Mouse (Mus musculus): ENCODE results near the gene Smyd4.

Smyd4 gene

DNA sequence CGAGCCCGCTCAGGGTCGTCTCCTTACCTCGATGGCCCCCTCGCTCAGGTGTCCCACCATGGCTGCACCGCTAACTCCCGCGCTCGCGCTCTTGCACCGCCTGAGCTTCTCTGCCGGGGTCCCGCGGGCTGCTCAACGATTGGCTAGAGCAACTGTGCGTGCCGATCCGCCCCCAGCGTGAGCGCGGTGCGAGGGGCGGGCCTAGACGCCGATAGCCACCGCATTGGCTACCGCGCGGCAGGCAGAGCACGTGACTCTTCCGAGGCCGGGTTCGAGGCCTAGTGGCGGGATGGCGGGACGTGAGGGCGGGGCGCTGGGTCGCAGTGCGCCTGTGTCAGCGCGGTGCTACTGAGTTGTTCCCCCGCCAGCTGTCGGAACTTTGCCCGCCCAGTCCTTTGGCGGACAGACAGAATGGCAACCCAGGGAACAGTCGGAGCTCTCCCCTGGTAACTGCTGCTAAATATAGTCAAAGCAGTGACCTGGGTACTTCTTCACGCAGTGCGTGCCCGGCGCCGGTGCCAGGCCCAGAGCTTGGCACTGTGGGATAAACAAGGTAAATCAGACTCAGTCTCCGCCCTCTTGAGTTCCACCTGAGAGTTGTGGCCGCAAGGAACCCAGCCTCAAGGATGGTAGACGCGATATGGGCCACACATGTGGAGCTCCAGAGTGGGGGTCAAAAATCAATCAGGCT, at the start of gene Smyd4, which contains the start of gene Rpa1:
Gene Smyd4 (plus strand): TSS at position 235 of the 691 bp plus-strand sequence.
Gene Rpa1 (minus strand): TSS at position 126 of the 691 bp plus-strand sequence.
- DNase-seq (ENCODE audit: low spot score): peak; percentile 91

DNA sequence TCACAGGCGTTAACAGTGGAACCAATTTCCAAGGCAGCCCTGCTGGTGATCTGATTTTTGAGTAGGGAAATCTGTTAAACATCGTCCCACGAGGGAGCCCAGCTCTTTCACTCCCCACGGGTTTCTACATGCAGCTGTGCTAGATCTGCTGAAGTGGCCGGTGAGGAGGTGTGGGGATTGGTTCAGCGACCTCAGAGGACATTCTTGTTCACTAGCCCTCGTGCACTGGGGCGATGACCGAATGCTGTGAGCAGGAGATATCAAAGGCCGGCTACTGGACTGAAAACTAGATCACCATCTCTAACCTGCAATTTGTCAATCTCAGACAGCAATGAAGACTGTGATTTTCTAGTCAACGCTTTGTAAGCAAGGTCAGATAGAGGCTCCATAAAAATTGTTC, 49.7 kb upstream of the Smyd4 start:
- no peak for DNase-seq (ENCODE audit: low spot score)

DNA sequence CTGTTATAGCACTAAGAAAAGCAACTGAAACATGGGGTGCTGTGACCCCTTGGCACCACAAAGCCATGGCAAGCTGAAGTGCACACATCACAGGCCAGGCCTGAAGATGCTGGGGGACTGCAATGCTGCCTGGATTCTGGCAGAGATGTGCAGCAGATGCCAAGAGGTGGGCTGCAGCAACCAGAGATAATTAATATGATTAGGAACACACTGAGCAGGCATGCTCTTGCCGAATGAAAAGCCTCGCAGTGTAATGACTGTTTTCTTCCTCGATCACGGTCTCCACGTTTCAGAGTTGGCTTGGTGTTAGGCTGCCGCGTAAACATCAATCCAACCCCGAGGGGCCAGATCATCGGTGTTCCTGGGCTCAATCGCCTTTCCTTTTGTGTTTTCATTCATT, 48.4 kb upstream of the Smyd4 start:
- no peak for DNase-seq (ENCODE audit: low spot score)

DNA sequence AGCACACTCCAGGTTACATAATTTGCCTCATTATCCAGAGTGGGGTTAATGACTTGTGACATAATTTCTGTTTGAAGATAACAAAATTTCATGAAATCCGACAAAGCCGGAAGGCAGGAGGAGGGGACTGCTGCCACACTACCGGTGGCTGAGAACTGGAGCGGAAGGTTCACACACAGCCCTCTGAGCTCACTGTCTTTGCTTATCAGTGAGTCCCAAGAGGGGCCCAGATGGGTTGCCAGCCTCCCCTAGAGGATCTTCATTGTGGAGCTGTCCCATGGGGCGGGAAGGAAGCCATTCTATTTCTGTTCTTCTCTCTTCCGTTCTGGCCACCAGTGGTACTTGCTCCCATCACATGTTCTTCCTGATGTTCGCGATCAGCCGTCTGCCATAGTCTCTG, 47.3 kb upstream of the Smyd4 start:
- DNase-seq (ENCODE audit: low spot score): no peak

DNA sequence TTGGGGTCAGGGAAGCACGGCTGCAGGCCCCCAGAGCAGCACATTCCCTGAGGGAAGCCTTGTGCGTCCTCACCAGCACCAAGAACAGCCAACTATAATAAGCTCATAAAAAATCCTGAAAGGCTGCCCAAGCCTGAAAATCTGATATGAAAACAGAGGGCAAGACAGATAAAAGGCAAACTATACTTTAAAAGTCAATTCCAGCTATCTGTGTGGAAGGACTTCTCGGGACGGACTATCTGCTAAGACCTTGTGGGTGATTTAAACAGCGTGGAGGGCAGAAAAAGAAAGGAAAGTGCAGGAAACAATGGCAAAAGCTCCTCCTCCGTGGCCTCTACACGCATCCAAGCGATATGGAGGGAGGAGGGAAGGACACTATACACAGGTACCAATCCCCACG, 43.4 kb upstream of the Smyd4 start:
- no peak for DNase-seq (ENCODE audit: low spot score)

DNA sequence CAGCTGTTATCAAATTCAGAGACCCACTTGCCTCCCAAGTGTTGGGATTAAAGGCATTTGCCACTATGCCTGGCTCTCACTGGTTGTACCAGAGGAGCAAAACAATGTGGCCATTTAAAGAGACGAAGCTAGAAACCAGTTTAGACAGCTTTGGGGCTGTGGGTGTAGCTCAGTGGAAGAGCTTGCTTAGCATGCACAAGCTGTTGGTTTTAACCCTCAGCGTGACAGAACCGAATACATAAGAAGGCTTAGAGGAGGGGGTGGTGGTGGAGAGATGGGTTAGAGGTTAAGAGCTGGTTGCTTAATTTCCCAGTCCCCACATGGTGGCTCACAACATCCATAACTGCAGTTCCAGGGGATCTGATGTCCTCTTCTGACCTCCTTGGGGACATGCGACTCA, 39.6 kb upstream of the Smyd4 start:
- DNase-seq (ENCODE audit: low spot score): no peak

DNA sequence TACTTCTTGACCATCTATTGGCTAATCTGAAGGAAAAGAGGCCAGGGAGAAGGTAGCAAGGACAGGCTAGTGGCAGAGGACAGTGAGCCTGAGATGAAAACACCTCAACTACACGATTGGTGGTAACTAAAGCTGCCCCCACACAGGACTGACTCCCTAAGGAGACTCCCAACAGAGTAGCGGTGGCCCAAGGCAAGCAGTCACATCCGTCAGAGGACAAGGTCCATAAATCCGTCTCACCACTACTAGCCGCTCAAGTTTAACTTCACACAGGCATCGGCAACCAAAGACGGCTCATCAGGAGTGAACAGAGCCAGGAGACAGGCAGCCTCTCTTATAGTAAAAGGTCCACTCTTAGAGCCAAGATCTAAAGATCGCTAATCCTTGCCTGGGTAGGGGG, 37.4 kb upstream of the Smyd4 start:
- DNase-seq (ENCODE audit: low spot score): no peak

DNA sequence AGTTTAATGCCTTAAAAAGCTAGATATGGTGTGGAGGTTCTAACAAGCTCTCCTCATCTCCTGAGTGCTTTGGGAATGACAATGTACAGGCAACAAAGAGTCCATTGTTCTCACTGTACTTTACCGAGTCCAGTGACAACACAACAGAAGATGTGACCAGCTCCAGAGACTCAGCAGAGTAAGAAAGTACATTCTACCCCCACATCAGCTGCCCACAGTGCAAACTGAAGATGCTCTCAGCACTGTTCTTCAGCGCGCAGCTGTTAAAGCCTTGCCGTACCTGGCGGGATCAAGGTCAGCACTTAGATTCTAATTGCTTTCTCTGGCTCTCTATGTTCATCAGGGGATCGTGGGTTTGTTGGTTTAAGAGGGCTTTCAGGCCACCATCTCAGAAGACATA, 36.5 kb upstream of the Smyd4 start:
- no peak for DNase-seq (ENCODE audit: low spot score)

DNA sequence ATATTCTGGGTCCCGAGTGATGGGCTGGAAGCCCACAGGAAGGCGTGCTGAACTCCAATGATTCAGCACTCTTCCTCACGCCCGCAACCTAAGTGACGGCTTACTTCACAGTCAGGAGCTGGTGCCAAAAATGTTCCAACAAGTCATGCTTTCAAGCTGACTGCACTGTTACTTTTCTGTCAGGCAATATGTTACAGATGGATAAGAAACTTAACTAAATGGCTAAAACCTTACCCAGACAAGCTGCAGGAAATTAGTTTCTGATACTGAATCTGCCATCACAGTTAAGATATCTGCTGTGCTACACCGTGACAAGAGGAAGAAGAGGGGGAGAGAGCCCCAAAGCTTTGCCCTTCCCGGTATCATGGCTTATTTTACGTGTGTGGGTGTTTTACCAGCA, 34.4 kb upstream of the Smyd4 start:
- no peak for DNase-seq (ENCODE audit: low spot score)

DNA sequence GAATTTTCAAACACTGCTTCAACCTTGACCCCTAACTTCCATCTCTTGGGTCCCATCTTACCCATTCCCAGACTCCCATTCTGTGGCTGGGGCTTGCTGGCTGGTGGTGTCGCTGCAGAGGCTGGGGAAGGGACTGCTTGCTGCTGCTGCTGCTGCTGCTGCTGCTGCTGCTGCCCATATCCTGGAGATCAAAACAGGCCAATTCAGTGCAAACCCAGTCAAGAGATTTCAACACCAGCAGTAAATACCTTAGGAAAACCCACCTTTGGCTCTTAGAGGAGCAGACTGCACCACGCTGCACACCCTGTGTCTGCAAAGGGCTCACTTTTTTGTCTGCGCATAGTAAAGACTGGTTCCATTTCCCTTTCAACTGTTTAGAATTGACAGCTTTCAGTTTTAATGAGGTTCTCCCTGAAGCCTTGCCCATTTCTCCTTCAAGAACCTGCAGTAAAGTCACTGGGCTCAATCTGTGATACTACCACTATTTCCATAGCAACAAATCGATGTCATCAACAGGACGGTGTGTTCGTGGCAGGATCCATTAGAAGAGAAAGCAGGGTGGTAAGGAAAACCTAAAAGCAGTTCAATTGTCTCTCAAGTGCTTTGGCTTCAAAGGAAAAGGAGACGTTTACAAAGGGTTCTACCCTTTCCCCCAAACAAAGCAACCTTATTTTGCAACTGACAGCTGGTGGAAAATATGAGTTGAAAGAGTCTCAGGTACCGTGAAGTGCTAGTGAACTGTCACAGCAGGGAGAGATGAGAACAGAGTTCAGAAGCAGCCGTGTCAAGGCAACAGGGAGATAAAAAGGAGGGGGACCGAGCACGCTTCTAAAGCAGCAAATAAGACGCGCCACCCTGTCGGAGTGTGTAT, 29.6 kb upstream of the Smyd4 start:
- no peak for DNase-seq (ENCODE audit: low spot score)

DNA sequence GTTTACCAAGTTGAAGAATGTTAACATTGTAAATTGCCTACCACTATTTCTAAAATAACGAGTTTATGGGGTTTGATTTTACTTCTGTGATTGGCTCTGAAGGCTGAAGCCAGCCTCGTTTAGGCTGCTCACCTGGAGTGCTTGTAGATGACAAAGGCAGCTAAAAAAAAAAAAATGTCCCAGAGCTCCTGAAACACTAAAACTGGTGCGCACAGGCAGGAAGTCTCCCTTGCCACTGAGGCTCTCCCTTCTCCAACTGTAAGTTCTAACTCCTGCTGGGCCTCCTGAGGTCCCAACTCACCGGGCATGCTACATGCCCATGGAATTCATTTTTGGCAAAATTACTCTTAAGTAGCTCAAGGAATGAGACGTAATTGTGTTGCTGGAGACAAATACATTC, 29.0 kb upstream of the Smyd4 start:
- no peak for DNase-seq (ENCODE audit: low spot score)

DNA sequence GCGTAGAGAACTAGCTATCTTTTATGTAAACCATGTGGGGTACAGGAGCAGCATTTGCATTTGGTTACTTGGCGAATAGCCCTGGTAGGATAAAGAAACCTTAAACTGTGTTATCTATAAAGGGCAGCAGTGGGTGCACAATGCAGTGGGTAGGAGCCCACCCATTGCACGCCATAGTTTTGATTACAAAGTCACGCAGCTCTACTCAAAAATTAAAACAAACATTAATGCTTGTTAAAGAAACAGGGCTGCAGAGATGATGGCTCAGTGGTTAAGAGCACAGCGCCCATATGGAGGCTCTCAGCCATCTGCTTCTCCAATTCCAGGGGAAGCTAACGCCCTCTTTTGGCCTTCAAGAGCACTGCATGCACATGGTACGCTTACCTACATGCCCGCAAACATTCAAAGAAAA, 24.9 kb upstream of the Smyd4 start:
- DNase-seq (ENCODE audit: low spot score): no peak

DNA sequence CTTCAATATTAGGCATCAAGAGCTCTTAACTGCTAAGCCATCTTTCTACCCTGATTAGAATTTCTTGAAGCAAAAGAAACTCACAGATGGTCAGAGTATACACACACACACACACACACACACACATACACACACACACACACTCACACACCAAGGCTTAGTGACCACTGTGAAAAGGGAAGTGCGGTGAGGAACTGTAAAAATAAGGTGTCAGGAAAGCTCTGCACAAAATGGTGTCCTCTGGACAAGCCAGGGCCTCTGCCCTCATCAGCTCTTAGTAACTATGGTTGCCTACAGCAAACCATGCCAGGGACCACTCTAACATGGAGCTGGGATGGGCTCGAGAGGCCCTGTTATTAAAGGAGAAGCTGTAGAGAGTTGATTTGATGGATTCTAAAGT, 23.8 kb upstream of the Smyd4 start:
- DNase-seq (ENCODE audit: low spot score): no peak

DNA sequence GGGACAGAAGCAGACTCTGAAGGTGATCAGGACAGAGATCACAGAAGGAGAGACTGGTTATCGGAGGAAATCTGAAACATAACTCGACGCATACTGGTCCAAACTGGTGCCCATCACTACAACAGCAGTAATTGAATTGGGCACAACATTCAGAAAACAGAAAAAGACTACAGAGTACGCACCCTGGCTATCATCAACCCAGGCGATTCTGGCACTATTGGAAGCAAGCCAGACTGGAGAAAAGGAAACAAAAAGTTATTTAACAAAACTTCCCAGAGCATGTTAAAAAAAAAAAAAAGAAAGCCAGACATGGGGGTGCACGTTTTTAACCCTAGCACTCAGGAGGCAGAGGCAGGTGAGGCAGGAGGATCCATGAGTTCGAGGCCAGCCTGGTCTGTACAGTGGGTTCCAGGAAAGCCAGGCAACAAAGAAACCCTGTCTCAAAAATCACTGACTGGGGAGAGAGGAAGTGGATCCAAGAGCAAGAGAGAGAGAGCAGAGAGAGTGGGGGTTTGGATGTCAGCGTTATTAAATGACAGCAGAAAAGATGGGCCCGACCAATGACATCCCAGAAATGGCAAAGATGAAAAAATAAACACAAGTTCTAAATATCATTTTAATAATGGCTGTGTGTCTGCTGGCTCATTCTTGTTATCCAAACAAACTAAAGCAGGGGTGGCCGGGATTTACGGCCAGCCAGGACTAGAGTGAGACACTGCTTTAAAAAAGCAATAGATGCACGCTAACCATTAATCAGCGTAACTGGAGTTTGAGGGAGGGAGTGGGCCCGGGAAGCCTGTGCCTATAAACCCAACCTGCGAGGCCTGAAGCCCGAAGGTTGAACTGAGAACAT, 22.9 kb upstream of the Smyd4 start:
- DNase-seq (ENCODE audit: low spot score): no peak

DNA sequence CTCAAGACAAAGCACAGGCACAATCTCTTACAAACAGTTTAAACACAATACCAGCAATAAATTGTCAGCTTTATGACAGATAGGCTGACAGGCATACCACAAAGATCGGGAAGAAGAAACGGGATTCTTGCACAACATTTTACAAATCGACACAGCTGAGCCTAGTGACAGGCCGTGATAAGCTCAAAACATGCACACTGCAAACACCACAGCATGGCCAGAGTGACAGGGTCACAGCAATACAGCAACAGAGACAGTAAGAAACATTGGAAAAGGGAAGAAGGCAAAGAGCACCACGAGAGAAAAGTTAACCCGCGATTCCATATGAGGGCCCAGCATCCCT, 22.3 kb upstream of the Smyd4 start:
- DNase-seq (ENCODE audit: low spot score): no peak

DNA sequence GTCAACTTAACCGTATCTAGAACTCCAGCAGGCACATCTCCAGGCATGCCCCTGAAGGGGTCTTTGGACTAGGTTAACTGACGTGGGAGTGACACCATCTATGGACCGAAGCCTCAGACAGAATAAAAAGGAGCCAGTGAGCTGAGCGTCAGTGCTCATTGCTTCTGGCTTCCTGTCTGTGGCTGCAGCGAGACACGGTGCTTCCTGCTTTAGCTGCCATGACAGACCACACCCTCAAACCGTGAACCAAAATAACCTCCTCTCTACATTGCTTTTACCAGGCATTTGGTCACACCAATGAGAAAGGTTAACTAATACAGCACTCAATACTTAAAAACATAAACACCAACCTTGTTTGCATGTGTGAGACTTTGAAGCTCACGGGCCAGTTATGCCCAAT, 11.6 kb upstream of the Smyd4 start:
- DNase-seq (ENCODE audit: low spot score): no peak

DNA sequence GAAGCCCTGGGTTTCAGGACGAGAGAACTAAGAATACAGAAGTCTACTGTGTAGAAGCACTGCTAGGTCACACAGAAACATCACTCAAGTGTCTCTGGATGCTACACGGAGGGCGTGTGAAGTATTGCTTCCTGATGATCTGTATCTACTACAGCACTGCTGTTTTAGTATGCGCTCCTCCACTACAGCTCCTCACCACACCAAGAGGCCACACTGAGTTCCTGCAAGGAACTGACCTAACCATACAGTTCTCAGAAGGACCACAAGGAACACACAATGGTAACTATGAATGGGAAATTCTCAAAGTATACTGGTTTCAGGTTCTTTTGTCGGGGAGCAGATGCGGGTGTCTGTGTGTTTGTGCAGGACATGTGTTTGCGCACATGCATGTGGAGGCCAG, 11.0 kb upstream of the Smyd4 start:
- DNase-seq (ENCODE audit: low spot score): no peak

DNA sequence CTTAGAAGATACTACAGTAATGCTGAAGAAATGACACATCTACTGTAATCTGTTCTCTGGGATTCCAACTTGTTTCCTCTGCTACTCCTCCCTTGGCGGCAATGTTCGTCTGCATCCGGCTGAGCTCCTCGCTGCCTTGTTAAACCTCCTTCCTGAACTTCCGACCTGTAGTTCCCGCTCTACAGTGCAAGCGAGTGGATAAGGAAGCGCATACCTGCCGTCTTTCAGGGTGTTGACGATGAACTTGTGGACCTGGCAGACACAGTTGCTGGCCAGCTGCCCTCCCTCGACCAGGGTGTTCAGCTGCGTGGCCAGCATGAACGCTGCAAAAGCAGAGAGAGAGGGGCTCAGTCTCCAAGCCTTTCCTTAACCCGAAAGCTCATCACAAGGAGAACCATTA, 8.2 kb upstream of the Smyd4 start:
- DNase-seq (ENCODE audit: low spot score): no peak

DNA sequence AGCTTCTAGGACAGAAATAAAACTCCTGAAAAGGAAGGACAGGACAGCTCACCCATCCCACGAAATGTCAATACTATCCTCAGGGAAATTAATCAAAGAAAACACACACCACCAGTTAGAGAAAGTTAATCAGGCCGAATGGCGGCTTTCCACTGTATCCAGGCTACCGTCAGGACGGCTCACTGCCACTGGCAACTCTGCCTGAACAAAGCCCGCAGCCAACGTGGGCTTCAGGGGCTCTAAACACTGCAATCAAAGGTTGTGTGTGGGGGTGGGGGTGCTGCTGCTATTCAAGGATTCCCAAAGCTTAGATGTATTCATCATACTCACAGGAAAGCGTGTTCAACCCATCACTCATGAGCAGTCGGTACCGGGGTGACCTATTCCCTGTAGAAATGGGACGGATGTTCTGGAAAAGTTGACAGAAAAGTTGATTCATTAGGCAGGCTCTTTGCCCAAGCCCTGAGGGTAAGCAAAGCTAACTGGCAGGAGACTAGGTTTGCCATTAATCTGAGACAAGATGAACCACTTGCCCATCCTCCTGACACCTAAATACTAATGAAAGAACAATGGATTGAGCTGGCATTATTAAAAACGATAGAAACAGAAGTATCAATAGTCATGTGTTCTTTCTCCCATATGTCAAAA, 7.4 kb upstream of the Smyd4 start:
- DNase-seq (ENCODE audit: low spot score): no peak

DNA sequence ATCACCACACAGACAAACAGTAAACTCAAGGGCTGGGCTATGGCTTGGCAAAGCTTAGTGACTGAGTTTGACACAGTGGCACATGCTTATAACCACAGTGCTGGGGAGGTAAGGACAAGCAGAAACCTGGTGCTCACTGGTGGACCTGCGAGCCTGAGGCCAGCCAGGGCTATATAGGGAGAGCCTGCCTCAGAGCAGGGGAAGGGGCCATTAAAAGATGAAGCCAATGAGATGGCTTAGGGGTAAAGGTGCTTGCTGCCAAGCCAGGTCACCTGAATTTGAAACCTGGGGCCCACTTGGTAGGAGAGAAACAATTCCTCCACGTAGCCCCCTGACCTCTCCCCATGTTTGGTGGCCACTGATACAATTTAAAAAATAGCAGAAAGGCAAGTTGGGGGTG, 5.1 kb upstream of the Smyd4 start:
- no peak for DNase-seq (ENCODE audit: low spot score)

DNA sequence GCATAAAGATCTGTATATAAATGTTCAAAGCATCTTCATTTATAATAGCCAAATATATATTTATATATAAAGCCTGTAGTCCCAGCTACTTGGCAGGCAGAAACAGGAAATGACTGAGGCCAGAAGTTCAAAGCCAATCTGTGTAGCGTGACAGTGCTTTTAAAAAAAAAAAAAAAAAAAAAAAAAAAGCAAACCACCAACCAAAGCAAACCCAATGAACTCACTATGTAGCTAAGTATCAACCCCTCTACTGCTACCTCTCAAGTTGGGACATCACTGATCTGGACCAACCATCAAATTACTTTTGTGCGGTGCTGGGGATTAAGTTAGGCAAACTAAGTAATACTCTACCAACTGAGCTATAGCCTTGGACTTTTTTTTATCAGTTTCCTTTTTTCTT, 4.1 kb upstream of the Smyd4 start:
- DNase-seq (ENCODE audit: low spot score): no peak

DNA sequence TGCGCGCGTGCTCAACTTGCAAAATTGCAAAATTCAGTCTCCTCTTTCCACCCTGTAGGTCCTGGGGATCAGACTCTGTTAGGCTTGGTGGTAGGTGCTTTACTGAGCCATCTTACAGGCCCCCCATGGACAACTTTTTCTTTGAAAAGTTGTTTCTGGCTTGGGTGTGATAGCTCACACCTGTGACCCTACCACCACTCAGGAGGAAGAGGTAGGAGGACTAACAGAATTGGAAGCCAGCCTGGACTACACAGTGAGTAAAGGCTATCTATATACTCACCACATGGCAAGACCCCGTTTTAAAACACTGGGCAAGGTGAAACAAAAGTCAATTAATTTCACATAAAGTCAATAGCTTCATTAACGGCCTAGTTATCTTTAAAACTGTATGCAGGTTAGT, 3.5 kb upstream of the Smyd4 start:
- no peak for DNase-seq (ENCODE audit: low spot score)
